Mouse (Mus musculus): Measurements from ENCODE around the gene Rab40c.

GRCm38 (mm10) chr17:25843122-25843521 is 76.4 kb downstream of the Rab40c start:
- TF ChIP-seq POLR2A (IDR thresholded peaks at IDR 0.05; ENCODE audit: borderline replicate concordance, insufficient read depth, low read length) (no peak), CTCF (IDR thresholded peaks at IDR 0.05; ENCODE audit: borderline replicate concordance, insufficient read depth, low read depth, low read length) (no peak)
